Mouse (Mus musculus) cerebellum, adult 2 months (tissue): ENCODE data around the gene Pigu.
A peak's percentile ranks its signal among the peaks of the same experiment; 100 is the strongest.

Source experiments
- CTCF ChIP-seq: fragments of 200-500 bp; IDR thresholded peaks from 2 replicates; pipeline ENCODE4 v1.5.1; 2011; ENCODE audit warnings: low read depth, mild to moderate bottlenecking, control low read depth, low read length, moderate library complexity, borderline replicate concordance; ENCODE audit not compliant: insufficient read depth
- POLR2A ChIP-seq: fragments of 200-500 bp; IDR thresholded peaks from 2 replicates; pipeline ENCODE4 v1.6.1; 2011; ENCODE audit warnings: low read length, control low read depth, borderline replicate concordance; ENCODE audit not compliant: insufficient read depth

DNA sequence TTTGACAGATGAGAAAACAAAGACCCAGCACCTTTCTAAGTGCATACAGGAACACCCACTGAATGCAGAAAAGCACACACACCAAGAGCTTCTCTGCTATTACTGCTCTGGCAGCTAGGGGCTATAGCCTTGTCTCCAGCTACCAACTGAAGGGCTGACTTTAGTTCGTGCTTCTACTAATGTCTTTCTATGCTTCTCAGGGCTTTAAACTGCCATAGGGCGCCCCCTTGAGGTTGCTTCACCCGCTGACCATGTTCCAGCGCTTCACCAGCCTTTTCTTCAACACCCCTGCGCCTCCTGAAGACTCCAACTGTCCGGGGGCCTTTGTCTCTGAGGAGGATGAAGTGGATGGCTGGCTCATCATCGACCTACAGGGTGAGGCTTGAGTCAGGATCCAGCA lies 27.9 kb upstream of the Pigu start:
- TF ChIP-seq CTCF (peak; percentile 72), POLR2A (no peak)
